Mouse (Mus musculus) CH12.LX (cell line): ENCODE results near the gene Pitpnm2.

ENCODE experiments used
- CTCF ChIP-seq, 2 experiments: IDR thresholded peaks in 1 of 2; conservative IDR thresholded peaks in 1 of 2; 2 replicates each; pipeline ENCODE4 v1.5.1; 2011 to 2012; ENCODE audit warnings: low read depth in 2 of 2, low read length in 2 of 2, improper control_type of control experiment in 1 of 2, inconsistent platforms in 1 of 2, mild to moderate bottlenecking in 1 of 2, moderate library complexity in 1 of 2
- NRF1 ChIP-seq: IDR thresholded peaks from 2 replicates; pipeline ENCODE4 v1.6.1; 2014; ENCODE audit warnings: low read depth, mild to moderate bottlenecking, inconsistent platforms, low read length, improper control_type of control experiment, moderate library complexity
- ZC3H11A ChIP-seq: IDR thresholded peaks from 2 replicates; pipeline ENCODE4 v1.6.1; 2012; ENCODE audit warnings: low read depth, mild to moderate bottlenecking, inconsistent platforms, low read length, improper control_type of control experiment

- TF ChIP-seq NRF1 (no peak), ZC3H11A (no peak), CTCF (conservative IDR thresholded peaks at IDR 0.05 in 1 of 2, IDR thresholded peaks at IDR 0.05 in 1 of 2; ENCODE audit: low read depth in 2 of 2, low read length in 2 of 2) (no peak)
These were observed 38.3 kb downstream of the Pitpnm2 start for GRCm38 (mm10) chr5:124211234-124211633.
